Mouse (Mus musculus): Measurements from ENCODE around the gene Zbp1. TPM values are rescaled to one million over a fixed set of nuclear protein-coding genes. Genes with fewer than 3 reads are reported as not detected.

The Zbp1 gene
- polyA plus RNA-seq, 1 experiment from 2014 or later, result not detected

GRCm38 (mm10) chr2:173181901-173182300 lies 36.8 kb downstream of the Zbp1 start:
- no peak overlapping the region for H3K4me3 ChIP-seq (ENCODE audit: low read depth, low read length)
- no peaks in the 10 kb centered on the region for H3K27me3 ChIP-seq (ENCODE audit: control insufficient read depth, insufficient read depth, low read length)
- H3K4me1 ChIP-seq (replicated peaks; ENCODE audit: control insufficient read depth, insufficient read depth, low read length), result no peaks in the 10 kb centered on the region
- DNase-seq (ENCODE audit: low spot score) (no peak), ATAC-seq (replicated peaks; ENCODE audit: low FRiP score) (no peak)
- H3K9me3 ChIP-seq (ENCODE audit: control insufficient read depth, low read length), result no peaks in the 10 kb centered on the region
- 85% methylated on average over 7 of the region's 7 CpGs for WGBS
- H3K27ac ChIP-seq (ENCODE audit: low read depth, low read length), result no peak overlapping the region
- H3K9ac ChIP-seq (ENCODE audit: low read length), result no peak overlapping the region
- H3K4me2 ChIP-seq (ENCODE audit: low read depth, low read length, severe bottlenecking), result no peak overlapping the region
- H3K36me3 ChIP-seq (ENCODE audit: control insufficient read depth, insufficient read depth, low read length), result no peaks in the 10 kb centered on the region

GRCm38 (mm10) chr2:173181486-173181885 lies 37.2 kb downstream of the Zbp1 start:
- H3K27me3 ChIP-seq (ENCODE audit: control insufficient read depth, insufficient read depth, low read length), result no peaks in the 10 kb centered on the region
- no peaks in the 10 kb centered on the region for H3K9me3 ChIP-seq (ENCODE audit: control insufficient read depth, low read length)
- H3K4me2 ChIP-seq (ENCODE audit: low read depth, low read length, severe bottlenecking), result no peak overlapping the region
- WGBS, result 59% methylated on average over 5 of the region's 5 CpGs
- no peak overlapping the region for H3K4me3 ChIP-seq (ENCODE audit: low read depth, low read length)
- no peak overlapping the region for H3K27ac ChIP-seq (ENCODE audit: low read depth, low read length)
- no peak for ATAC-seq (replicated peaks; ENCODE audit: low FRiP score)
- H3K9ac ChIP-seq (ENCODE audit: low read length), result no peak overlapping the region
- no peaks in the 10 kb centered on the region for H3K36me3 ChIP-seq (ENCODE audit: control insufficient read depth, insufficient read depth, low read length)
- no peaks in the 10 kb centered on the region for H3K4me1 ChIP-seq (replicated peaks; ENCODE audit: control insufficient read depth, insufficient read depth, low read length)
- no peak for DNase-seq (ENCODE audit: low spot score)

GRCm38 (mm10) chr2:173180721-173181388 lies 37.9 kb downstream of the Zbp1 start:
- DNase-seq (ENCODE audit: low spot score), result no peak
- Histone ChIP-seq H3K4me3 (ENCODE audit: low read depth, low read length) (no peak overlapping the region), H3K36me3 (ENCODE audit: control insufficient read depth, insufficient read depth, low read length) (no peaks in the 10 kb centered on the region), H3K27me3 (ENCODE audit: control insufficient read depth, insufficient read depth, low read length) (no peaks in the 10 kb centered on the region), H3K4me2 (ENCODE audit: low read depth, low read length, severe bottlenecking) (no peak overlapping the region), H3K4me1 (replicated peaks; ENCODE audit: control insufficient read depth, insufficient read depth, low read length) (no peaks in the 10 kb centered on the region), H3K9me3 (ENCODE audit: control insufficient read depth, low read length) (no peaks in the 10 kb centered on the region; the same call in 1 of the 2 replicates), H3K9ac (ENCODE audit: low read length) (no peak overlapping the region), H3K27ac (ENCODE audit: low read depth, low read length) (no peak overlapping the region)
- 80% methylated on average over 11 of the region's 11 CpGs for WGBS
- no peak for ATAC-seq (replicated peaks; ENCODE audit: low FRiP score)

- Histone ChIP-seq H3K27me3 (ENCODE audit: control insufficient read depth, insufficient read depth, low read length) (no peaks in the 10 kb centered on the region), H3K36me3 (ENCODE audit: control insufficient read depth, insufficient read depth, low read length) (no peaks in the 10 kb centered on the region), H3K4me3 (ENCODE audit: low read depth, low read length) (no peak overlapping the region), H3K4me1 (replicated peaks; ENCODE audit: control insufficient read depth, insufficient read depth, low read length) (no peaks in the 10 kb centered on the region), H3K9ac (ENCODE audit: low read length) (no peak overlapping the region), H3K4me2 (ENCODE audit: low read depth, low read length, severe bottlenecking) (no peak overlapping the region), H3K9me3 (ENCODE audit: control insufficient read depth, low read length) (no peaks in the 10 kb centered on the region; the same call in 1 of the 2 replicates), H3K27ac (ENCODE audit: low read depth, low read length) (no peak overlapping the region)
- 82% methylated on average over 4 of the region's 4 CpGs for WGBS
- DNase-seq (ENCODE audit: low spot score), result no peak
- no peak for ATAC-seq (replicated peaks; ENCODE audit: low FRiP score)
These were observed 38.7 kb downstream of the Zbp1 start for GRCm38 (mm10) chr2:173180026-173180425.

GRCm38 (mm10) chr2:173179046-173179445 lies 39.7 kb downstream of the Zbp1 start:
- H3K27me3 ChIP-seq (ENCODE audit: control insufficient read depth, insufficient read depth, low read length), result no peaks in the 10 kb centered on the region
- no peak overlapping the region for H3K27ac ChIP-seq (ENCODE audit: low read depth, low read length)
- WGBS, result 86% methylated on average over 7 of the region's 7 CpGs
- H3K9me3 ChIP-seq (ENCODE audit: control insufficient read depth, low read length), result no peaks in the 10 kb centered on the region; the same call in 1 of the 2 replicates
- no peak for DNase-seq (ENCODE audit: low spot score)
- H3K9ac ChIP-seq (ENCODE audit: low read length), result no peak overlapping the region
- 0 out of 2 replicates have a peak, but pooled peaks cover 2% of the 10 kb centered on the region for H3K4me1 ChIP-seq (replicated peaks; ENCODE audit: control insufficient read depth, insufficient read depth, low read length)
- H3K4me3 ChIP-seq (ENCODE audit: low read depth, low read length), result no peak overlapping the region
- H3K36me3 ChIP-seq (ENCODE audit: control insufficient read depth, insufficient read depth, low read length), result no peaks in the 10 kb centered on the region
- no peak overlapping the region for H3K4me2 ChIP-seq (ENCODE audit: low read depth, low read length, severe bottlenecking)
- ATAC-seq (replicated peaks; ENCODE audit: low FRiP score), result no peak

DNA sequence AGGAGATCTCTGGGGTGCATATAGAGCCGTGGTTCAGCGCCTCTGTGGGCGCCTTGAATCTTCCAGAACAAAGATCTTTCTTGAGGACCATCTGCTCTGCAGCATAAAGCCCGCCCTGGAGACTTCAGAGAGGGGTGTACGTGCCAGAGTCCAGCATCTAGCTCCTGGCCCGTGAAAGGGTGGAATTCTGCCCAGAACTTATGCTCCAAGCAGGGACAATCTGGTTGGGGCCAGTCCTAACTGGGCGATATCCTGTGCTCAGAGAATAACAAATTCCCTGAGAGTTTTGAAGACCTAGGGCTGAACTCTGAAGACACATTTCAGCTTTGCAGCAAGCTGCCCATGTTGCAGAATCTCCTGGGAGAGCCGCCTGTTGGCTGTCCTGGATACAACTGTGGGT lies 40.8 kb downstream of the Zbp1 start:
- 92% methylated on average over 8 of the region's 8 CpGs for WGBS

DNA sequence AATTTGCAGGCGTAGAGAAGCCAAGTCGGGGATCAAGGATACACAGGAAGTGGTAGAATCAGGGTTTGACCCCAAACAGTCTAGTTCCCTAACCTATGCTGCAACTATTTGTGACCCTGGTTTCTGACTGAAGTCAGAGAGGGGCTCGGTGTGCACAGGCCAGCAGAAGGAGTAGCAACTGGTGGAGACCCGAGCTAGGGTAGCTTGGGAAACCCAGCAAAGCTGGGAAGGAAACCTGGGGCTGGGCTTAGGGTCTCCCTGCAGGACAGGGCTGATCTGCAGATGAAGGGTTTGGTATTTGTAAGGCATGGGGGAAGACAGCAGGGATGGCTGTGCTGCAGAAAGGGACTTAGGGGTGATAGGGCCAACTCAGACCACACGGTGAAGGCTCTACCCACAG lies 41.2 kb downstream of the Zbp1 start:
- Histone ChIP-seq H3K9ac (ENCODE audit: low read length) (no peak overlapping the region), H3K27me3 (ENCODE audit: control insufficient read depth, insufficient read depth, low read length) (no peaks in the 10 kb centered on the region), H3K9me3 (ENCODE audit: control insufficient read depth, low read length) (no peaks in the 10 kb centered on the region; the same call in 1 of the 2 replicates), H3K4me3 (ENCODE audit: low read depth, low read length) (no peak overlapping the region), H3K36me3 (ENCODE audit: control insufficient read depth, insufficient read depth, low read length) (no peaks in the 10 kb centered on the region), H3K27ac (ENCODE audit: low read depth, low read length) (no peak overlapping the region), H3K4me1 (replicated peaks; ENCODE audit: control insufficient read depth, insufficient read depth, low read length) (peaks cover 7% of the 10 kb centered on the region), H3K4me2 (ENCODE audit: low read depth, low read length, severe bottlenecking) (no peak overlapping the region)
- WGBS, result 80% methylated on average over 5 of the region's 5 CpGs
- DNase-seq (ENCODE audit: low spot score) (no peak), ATAC-seq (replicated peaks; ENCODE audit: low FRiP score) (no peak)

More for the DNA sequence above, 40.8 kb downstream of the Zbp1 start:
- H3K4me3 ChIP-seq (ENCODE audit: low read depth, low read length), result no peak overlapping the region
- H3K36me3 ChIP-seq (ENCODE audit: control insufficient read depth, insufficient read depth, low read length), result no peaks in the 10 kb centered on the region
- H3K9ac ChIP-seq (ENCODE audit: low read length), result no peak overlapping the region
- no peaks in the 10 kb centered on the region; the same call in 1 of the 2 replicates for H3K9me3 ChIP-seq (ENCODE audit: control insufficient read depth, low read length)
- no peaks in the 10 kb centered on the region for H3K27me3 ChIP-seq (ENCODE audit: control insufficient read depth, insufficient read depth, low read length)
- H3K4me2 ChIP-seq (ENCODE audit: low read depth, low read length, severe bottlenecking), result no peak overlapping the region
- ATAC-seq (replicated peaks; ENCODE audit: low FRiP score) (no peak), DNase-seq (ENCODE audit: low spot score) (no peak)
- no peak overlapping the region for H3K27ac ChIP-seq (ENCODE audit: low read depth, low read length)
- H3K4me1 ChIP-seq (replicated peaks; ENCODE audit: control insufficient read depth, insufficient read depth, low read length), result peaks cover 5% of the 10 kb centered on the region

DNA sequence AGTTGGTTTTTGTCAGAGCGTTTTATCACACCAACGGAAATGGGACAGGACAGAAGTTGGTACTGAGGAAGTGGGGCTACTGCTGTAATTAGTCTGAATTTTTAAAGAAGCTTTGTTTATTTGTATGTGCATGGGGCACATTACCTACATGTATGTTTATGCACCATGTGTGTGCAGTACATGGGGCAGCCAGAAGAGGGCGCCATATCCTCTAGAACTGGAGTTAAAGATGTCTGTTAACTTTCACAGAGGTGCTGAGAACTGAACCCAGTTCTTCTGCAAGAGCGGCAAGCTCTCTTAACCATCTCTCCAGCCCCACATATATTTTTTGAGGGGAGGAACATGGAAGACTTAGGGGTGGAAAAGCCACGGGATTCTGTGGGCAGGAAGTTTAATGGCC lies 43.0 kb downstream of the Zbp1 start:
- Histone ChIP-seq H3K27ac (ENCODE audit: low read depth, low read length) (no peak overlapping the region), H3K27me3 (ENCODE audit: control insufficient read depth, insufficient read depth, low read length) (no peaks in the 10 kb centered on the region; the same call in 1 of the 2 replicates), H3K9me3 (ENCODE audit: control insufficient read depth, low read length) (no peaks in the 10 kb centered on the region; the same call in 1 of the 2 replicates), H3K4me2 (ENCODE audit: low read depth, low read length, severe bottlenecking) (no peak overlapping the region), H3K4me1 (replicated peaks; ENCODE audit: control insufficient read depth, insufficient read depth, low read length) (peaks cover 9% of the 10 kb centered on the region), H3K4me3 (ENCODE audit: low read depth, low read length) (no peak overlapping the region), H3K9ac (ENCODE audit: low read length) (no peak overlapping the region), H3K36me3 (ENCODE audit: control insufficient read depth, insufficient read depth, low read length) (no peaks in the 10 kb centered on the region)
- no peak for DNase-seq (ENCODE audit: low spot score)
- WGBS, result 93% methylated on average over 5 of the region's 5 CpGs
- ATAC-seq (replicated peaks; ENCODE audit: low FRiP score), result no peak

- ATAC-seq (replicated peaks; ENCODE audit: low FRiP score), result no peak
- Histone ChIP-seq H3K4me1 (replicated peaks; ENCODE audit: control insufficient read depth, insufficient read depth, low read length) (peaks cover 9% of the 10 kb centered on the region), H3K4me2 (ENCODE audit: low read depth, low read length, severe bottlenecking) (peak overlapping the region; percentile 45), H3K27ac (ENCODE audit: low read depth, low read length) (peak overlapping the region; percentile 75), H3K9me3 (ENCODE audit: control insufficient read depth, low read length) (no peaks in the 10 kb centered on the region; the same call in 1 of the 2 replicates), H3K9ac (ENCODE audit: low read length) (peak overlapping the region; percentile 10), H3K36me3 (ENCODE audit: control insufficient read depth, insufficient read depth, low read length) (no peaks in the 10 kb centered on the region), H3K4me3 (ENCODE audit: low read depth, low read length) (0 out of 2 replicates have a peak overlapping the region, but pooled peaks have one; percentile 19), H3K27me3 (ENCODE audit: control insufficient read depth, insufficient read depth, low read length) (no peaks in the 10 kb centered on the region; the same call in 1 of the 2 replicates)
- WGBS, result 63% methylated on average over 1 of the region's 1 CpGs
- DNase-seq (ENCODE audit: low spot score), result no peak
These were observed 44.2 kb downstream of the Zbp1 start for GRCm38 (mm10) chr2:173174569-173174968.

All from forebrain, embryonic 11.5 days (tissue).